Mouse (Mus musculus) embryo, embryonic 11.5 days (tissue): ENCODE measurements around the gene Agrp.
A peak's percentile ranks its signal among the peaks of the same experiment; 100 is the strongest.

ENCODE experiments used
- DNase-seq: peaks from one replicate; pipeline ENCODE4 v3.0.0-alpha.2; 2012; ENCODE audit warnings: low read depth, low spot score

Agrp gene

DNA sequence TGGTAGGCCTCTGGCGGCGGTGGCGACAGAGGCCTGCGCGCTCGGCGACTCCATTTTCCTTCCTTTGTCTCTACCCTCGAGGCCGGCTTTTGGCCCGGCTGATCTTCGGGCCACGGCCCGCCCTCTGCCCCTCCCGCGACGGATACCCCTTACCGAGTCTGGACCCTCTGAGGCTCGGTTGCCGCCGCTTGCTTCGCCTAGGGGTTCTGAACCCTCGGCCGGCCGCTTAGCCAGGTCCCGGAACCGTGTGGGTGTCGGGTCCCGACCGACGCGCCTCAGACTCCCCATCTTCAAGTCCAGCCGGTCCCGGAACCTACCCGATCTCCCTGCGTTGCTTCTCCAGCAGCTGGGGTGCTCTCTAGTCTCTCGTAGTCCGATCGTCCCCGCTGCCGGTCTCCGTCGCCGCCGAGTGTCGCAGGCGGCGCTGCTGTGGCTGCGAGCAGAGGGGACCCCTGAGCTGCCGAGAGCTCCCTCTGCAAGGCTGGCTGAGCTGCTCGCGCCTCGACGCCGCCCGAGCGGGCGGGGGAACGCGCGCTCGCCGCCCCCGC, at the start of gene Agrp:
TSS of gene Agrp (minus strand) at position 431 of the 548 bp plus-strand sequence.
- DNase-seq = peak; percentile 51

DNA sequence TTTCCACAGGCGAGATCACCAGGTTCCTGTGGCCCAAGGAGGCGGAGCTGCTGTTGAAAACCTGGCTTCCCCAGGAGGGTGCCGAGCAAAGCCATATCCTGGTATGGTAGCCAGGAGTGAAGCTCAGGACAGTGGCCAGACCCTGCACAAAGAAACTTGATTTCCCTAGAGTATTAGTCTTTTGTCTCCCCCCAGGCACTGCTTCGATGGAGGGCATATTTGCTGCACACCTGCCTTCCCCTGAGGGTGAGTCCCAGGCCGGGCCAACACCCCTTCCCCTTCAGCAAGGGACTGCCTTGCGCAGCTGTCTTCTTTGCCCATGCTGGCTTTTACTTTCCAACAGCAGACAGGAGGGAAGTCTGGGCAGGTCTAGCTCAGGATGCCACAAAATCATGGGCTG, 49.4 kb upstream of the Agrp start:
- DNase-seq = no peak

DNA sequence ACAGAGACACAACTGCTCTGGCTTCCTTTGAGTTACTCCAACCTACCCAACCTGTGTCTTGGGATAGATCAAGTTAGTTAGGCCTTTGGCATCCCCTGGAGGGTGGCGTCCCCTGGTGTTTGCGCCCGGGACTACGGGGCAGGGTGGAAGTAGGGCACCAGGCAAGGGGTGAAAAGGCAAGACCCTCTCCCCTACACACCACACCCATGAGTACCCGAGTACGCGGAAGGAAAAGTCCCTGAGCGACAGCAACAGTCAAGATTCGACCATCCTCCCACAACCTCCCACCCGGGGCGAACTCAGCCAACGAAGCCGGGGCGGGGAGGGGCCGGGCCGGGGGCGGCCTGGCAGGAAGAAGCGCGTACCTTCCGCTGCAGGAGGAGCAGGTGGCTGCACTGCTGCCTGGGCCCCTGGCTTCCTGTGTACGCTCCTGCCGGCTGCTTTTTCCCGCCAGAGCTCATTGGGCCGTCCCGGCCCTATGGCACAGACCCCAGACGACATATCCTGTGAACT, 48.7 kb upstream of the Agrp start, which contains the start of gene Carmil2:
TSS of gene Carmil2 (plus strand) at position 479 of the 513 bp plus-strand sequence.
- DNase-seq = no peak

DNA sequence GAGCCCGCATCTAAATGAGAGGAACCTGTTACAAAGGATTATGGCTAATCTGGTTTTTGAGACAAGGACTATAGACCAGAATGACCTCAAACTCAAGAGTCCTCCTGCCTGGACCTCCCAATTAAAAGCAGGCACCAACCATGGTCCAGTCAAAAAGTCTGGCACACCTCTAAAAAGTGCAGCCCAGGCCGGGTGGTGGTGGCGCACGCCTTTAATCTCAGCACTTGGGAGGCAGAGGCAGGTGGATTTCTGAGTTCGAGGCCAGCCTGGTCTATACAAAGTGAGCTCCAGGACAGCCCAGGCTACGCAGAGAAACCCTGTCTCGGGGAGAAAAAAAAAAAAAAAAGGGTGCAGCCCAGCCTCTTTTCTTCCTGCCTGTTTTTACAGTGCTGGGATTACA, 48.1 kb upstream of the Agrp start:
- DNase-seq = no peak

DNA sequence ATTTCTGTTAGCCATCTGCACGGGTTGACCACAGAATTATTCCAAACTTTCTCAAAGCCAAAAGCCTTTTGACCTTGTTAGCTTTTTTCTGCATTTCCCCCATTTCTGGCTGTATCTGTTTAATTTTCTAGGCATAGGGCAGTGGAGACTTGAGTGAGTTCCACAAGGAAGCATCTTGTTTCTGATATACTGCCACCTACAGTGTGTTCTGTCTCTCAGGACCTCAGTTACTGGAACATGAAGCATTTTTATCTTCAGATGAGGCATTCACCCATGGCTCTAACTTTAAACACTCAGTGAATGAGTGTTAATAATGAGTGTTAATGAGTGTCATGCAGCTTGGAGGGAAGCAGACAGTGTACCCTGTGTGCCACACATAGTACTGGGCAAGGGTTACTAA, 40.7 kb upstream of the Agrp start:
- DNase-seq = no peak

DNA sequence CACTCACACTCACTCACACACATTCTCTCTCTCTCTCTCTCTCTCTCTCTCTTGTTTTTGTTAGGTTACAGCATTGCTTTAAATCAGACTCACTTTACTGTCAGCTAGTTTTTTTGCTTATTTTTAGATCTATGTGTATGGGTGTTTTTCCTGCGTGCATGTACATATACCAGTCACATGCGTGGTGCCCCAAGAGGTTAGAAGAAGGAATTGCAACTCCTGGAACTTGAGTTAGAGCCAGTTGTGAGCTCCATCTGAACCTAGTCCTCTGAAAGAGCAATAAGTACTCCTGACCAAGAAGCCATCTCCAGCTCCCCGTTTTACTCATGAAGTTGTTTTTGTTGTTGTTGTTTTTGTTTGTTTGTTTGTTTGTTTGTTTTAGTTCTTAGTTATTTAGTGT, 24.0 kb upstream of the Agrp start:
- DNase-seq = no peak

DNA sequence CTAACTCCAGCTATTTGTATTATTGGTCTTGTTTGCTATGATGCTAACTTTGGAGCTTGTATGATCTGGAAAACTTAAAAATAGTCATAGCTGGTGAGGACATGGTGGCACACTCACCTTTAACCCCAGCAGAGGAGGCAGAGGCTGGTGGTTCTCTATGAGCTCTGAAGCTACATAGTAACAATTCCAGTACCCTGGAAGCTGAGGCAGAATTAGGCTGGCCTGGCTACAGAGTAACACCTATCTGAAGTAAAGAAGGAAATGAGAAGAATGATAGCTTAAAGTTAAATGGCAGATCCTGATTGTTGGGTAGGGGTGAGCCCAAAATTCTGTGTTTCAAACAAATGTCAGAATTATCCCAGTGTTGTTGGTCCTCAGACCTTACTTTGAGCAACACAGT, 20.4 kb upstream of the Agrp start:
- no peak for DNase-seq

DNA sequence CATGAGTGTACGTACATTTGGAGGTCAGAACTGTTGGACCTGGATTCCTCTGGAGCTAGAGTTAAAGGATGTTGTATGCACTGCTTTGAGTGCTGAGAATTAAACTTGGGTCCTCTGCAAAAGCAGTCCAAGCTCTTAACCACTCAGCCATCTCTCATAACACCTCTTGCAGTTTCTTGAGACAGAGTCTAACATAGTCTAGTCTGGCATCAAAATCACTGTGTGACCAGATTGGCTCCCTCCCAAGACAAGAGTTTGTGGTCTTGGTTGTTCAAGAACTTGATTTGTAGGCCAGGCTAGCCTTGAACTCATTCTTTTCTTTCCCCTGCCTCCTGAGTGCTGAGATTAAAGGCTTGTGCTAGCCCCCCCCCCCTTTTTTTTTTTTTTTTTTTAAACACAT, 11.7 kb upstream of the Agrp start:
- DNase-seq = no peak

DNA sequence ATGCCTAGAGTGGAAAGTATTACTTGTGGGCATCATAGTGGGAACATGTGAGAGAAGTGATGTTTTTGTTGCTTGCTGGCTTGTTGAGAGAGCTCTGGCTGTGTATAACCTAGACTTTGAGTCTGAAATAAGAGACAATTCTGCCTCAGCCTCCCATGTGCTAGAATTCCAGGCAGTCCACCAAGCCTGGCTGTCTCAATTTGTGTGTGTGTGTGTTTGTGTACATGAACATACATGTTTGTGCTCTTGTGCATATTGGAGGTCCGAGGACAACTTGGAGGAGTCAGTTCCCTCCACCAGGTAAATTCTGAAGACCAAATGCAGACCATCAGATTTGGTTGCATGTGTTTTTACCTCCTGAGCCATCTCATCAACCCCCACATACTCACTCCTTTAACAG, 8.0 kb upstream of the Agrp start:
- DNase-seq = no peak

DNA sequence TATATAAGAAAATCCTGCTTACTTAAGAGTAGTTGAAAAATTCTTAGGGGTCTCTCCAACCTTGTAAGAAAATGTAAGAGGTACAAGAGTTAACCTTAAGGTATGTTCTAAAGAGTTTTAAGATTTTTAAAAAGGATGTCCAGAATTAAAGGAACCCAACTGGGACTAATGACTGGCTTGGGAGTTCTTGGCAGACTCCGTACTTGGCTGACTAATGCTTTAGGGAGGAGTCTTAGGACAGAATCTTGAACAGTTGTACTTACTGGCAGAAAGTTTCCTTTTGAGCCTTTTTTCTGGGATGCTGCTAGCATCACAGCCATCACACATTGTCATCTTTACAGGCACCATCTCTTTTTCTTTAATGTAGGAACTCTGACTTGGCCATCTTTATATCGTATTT, 3.3 kb upstream of the Agrp start:
- DNase-seq = no peak

DNA sequence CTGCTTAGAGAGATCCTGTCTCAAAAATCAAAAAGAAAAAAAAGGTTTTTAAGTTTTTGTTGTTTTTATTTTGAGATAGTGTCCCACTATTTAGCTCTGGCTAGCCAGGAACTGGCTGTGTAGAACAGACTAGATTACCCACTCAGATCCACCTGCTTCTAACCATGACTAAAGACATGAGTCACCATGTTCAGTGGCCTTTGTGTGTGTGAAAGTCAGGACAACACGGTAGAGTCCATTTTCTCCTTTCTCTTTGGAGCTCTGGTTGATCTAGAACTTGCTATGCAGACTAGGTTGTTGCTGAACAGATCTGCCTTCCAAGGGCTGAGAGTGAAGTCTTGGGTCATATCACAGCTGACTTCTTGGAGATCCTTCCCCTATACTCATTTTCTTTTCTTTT, 2.6 kb upstream of the Agrp start:
- no peak for DNase-seq

DNA sequence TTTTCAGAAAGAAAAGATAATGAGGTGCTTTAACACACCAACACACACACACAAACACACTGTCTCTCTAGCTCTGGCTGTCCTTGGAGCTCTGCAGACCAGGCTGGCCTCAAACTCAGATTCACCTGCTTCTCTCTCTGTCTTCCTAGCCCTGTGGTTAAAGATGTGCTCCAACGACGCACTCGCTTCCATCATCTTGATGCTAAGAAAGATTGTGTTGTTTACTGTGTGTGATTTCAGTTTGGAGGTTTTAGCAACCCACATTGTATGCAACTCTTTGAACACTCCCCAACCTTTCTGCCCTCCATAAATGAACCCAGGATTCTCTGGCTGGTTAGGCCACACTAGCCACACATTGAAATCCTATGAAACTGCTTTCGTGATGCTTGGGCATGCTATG, 1.3 kb upstream of the Agrp start:
- DNase-seq = no peak

DNA sequence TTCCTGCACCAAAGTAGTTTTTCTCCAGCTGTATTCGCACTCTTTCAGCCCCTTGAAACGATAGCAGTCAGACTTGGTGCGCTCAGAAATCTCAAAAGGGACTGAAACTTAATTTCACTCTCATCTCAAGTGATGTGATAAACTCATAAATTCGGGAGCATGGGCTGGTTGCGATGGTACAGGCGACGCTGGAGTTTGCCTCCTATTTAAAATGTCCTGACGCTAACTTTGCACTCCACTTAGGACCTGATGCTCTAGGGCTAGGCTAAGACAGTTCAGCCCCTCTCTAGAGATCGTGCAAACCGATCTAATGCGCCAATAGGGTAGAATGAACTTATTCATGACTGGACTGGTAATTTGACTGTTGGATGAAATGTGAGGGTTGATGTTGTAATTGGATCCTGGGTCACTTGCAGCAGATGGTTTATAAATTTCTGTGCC, 428 bp upstream of the Agrp start:
- DNase-seq = no peak

DNA sequence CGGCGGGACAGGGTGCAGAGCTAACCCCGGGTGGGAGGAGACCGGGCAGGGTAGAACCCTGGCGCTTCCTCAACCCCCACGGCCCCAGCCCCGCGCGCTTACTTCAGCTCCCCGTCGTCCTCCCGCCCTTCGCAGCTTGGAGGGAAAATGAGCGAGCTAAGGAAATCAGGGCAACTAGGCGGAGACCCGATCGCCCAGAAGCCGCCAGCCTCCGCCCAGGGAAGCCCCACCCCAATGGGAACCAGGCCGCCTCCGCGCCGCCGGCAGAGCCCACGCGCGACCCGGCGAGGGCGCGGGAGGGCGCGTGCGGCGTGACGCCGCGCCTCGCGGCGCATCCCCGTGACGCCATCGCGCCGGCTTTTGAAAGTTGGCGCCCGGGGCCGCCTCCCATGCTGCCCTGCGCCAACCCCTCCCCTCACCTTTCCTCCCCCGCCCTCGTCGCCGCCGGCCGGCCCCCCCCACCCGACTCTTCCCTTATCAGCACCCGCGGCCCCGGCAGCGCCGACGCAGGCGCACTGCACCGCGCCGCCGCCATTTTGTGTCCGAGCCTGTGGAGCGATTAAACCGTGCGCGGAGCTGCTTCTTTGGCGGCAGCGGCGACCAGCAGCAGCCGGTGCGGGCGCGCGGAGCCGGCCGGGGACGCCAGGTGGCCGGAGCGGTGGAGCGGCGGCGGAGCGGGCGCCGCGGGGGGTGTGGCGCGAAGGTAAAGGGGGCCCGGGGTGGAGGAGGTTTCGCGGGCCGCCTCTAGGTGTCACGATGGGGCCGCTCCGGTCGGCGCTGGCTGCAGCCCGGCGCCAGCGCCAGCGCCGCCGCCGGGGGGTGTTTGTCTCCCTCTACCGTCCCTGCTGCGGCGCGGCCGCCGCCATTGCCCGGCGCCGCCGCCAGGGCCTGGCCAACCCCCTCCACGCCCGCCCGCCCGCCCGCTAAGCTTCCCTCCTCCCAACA, 903 bp downstream of the Agrp start, which contains the start of gene Ctcf:
TSS of gene Ctcf (plus strand) at position 551 of the 945 bp plus-strand sequence.
- peak; percentile 90 for DNase-seq

DNA sequence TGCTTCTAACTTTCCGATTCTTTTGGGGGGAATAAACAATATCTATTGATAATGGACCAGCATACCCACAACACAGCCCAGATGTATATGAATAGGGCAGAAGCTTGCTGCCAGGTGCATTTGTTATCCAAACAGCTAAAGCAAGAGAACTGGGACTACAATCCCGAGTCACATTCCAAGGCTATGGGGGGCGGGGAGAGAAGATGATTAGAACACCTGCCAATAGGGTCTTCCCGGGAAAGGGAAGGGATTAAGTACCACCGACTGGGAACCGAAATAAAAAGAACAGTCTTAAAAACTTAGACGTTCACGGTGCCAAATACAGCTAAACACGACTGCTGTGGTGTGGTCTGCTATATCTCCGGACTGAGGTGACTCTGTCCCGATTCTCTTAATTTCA, 1.7 kb downstream of the Agrp start:
- no peak for DNase-seq

DNA sequence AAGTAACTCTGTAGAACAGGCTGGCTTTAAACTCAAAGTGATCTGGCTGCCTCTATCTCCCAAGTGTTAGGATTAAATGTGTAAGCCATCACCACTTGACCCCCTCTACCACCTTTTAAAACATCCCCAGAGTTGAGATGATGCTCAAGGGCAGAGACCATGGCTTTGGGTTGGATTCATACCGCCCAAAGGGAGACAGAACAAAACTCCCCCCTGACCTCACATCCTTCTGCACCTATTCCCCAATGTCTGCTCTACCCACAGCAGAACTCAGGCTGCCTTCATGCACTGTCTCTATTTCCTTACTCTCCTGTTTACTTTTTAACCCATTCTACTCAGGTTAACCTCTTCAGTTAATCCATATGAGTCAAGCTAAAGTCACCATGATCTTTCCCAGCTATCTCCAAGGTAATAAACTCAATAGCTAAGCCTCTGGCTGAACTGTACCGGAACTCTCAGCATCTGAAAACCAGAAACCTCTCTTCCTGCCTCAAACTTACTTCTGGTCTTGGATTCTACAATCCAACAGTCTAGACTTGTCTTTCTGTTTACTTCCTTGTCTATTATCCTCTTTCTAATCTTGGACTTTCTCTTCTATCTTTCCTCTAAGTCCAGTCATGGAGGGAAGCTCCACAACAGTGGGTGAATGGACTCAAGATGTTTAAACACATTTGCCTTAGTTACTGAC, 2.3 kb downstream of the Agrp start:
- no peak for DNase-seq

DNA sequence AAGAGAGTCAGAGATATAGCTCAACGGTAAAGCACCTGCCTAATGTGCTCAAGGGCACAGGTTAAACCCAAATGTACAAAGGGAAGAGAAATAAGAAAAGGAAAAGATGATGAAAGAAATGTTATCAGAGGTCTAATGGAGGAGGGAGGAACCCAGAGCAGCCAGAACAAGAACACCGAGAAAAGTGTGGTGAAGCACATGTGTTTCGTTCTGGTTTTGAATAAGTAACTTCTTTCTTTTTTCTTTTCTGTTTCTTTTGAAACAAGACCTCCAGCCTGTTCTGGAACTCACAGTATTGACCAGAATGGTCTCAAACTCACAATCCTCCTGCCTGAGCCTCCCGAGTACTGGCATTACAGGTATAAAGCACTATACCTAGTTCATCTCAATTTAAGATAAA, 7.9 kb downstream of the Agrp start:
- no peak for DNase-seq

DNA sequence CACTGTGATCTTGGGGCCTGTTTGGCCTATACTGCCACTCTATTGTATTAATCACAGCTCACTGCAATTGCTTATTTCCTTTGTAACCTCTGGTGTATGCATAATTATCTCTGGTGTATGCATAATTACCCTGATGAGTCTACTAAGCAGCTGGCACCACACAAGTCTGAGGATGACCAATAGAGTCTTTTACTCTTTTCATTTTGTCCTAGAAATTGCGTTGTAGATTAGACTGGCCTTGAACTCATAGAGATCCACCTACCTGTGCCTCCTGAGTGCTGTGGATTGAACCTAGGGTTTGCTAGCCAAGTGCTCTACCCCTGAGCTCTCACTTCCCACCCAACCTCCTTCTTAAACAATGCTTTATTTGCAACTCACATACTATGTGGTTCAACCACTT, 11.1 kb downstream of the Agrp start:
- DNase-seq = no peak

DNA sequence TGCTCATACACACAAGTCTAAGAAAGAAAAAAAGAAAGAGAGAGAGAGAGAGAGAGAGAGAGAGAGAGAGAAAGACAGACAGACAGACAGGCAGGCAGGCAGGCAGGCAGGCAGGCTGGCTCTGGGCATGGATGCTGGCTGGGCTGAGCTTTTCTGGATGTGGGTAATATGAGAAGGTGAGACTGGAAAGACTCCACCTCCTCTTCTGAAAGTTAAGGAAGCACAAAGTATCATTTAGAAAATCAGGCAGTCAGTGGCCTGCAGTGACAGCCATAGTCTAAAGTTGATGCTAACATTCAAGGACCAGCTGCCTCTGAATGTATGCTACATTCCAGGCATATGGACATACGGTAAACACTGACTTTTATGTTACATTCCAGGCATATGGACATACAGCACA, 12.4 kb downstream of the Agrp start:
- no peak for DNase-seq

DNA sequence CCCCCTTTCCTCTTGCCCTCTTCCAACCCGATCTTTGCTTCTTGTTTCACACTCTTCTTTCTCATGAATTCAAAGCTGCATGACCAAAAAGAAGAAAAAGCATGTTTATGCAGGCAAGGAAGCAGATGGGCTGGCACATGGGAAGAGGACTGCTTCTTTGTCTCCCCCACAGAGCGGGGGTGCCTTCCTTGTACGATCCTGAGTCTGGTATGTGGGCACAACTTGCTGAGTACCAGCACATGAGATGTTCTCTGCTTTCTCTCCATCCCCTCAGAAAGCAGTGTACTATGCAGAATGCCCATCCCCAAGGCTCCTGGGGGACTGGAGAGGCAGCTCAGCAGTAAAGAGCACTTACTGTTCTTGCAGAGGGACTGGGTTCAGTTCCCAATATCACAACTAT, 12.8 kb downstream of the Agrp start:
- DNase-seq = no peak

DNA sequence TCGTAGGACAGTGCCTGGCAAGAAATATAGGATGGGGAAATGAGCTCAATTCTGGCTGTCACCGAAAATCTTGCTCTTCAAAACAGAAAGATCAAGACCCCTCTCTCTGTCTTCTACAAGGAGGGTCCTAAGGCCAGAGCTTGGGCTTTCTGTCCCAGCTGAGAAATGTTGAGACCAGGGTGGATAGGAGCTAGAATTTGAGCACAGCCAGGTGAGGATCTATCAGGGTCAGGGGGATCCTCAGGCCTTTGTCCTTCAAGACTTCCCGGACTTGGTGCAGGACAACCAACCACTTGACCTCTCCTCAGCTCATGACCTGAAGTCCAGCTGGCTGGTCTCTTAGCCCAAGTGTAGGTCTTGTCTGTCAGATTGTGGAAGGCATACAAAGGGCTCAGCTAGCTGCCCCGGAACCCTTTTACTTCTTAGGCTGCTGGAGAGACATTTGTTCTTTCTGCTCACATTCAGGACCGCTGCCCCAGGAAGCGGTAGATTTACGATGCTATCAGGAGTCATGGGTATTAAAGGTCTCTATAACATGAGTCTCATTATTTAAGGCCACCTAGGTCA, 13.4 kb downstream of the Agrp start:
- no peak for DNase-seq

DNA sequence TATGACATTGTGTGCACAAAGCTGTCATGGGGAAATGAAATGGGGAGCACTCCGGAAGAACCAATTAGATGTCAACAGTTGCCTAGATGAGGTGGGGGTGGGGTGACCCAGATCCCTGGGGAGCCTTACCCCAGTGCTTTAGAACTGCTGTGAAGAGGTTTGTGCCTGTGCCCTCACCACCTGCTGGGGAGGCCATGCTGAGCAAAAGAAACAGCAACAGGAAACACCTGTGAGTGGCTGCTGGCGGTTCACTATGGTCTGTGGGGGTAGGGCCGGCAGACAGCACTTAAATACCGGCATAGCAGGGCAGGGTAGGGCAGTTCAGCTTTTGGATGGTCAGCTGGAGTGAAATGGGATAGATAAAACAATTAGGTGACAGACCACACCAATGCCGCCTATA, 14.1 kb downstream of the Agrp start:
- no peak for DNase-seq
